Mouse (Mus musculus) heart, postnatal 0 days (tissue): ENCODE results near the gene Olfr211. TPM values are rescaled to one million over a fixed set of nuclear protein-coding genes. Genes with fewer than 3 reads are reported as not detected.
A peak's percentile ranks its signal among the peaks of the same experiment; 100 is the strongest.

ENCODE experiments used
- ATAC-seq: fragments of 200-750 bp; cut with Nextera tagmentation; 2 replicates; pipeline ENCODE4 v1.8.0; 2017; ENCODE audit warnings: low read depth, moderate number of reproducible peaks, moderate library complexity; ENCODE audit not compliant: insufficient read depth
- DNase-seq: peaks from one replicate; pipeline ENCODE4 v3.0.0-alpha.2; 2016; ENCODE audit warnings: low spot score
- H3K27ac ChIP-seq: fragments of 300-500 bp; sonication (generic); 2 replicates; pipeline ENCODE4 v1.5.1; 2014; ENCODE audit warnings: low read depth, mild to moderate bottlenecking
- H3K27me3 ChIP-seq: fragments of 300-500 bp; sonication (generic); 2 replicates; pipeline ENCODE4 v1.6.1; 2014; ENCODE audit warnings: low read length, mixed read lengths; ENCODE audit not compliant: control insufficient read depth, insufficient read depth
- H3K36me3 ChIP-seq: fragments of 300-500 bp; sonication (generic); replicated peaks from 2 replicates; pipeline ENCODE4 v1.6.1; 2014; ENCODE audit warnings: low read length, mixed read lengths; ENCODE audit not compliant: control insufficient read depth, insufficient read depth
- H3K4me1 ChIP-seq: fragments of 300-500 bp; sonication (generic); 2 replicates; pipeline ENCODE4 v1.6.1; 2014; ENCODE audit warnings: antibody characterized with exemption; ENCODE audit not compliant: control insufficient read depth, insufficient read depth
- H3K4me2 ChIP-seq: fragments of 300-500 bp; sonication (generic); 2 replicates; pipeline ENCODE4 v1.6.1; 2014; ENCODE audit warnings: low read depth, mild to moderate bottlenecking, low read length, moderate library complexity
- H3K4me3 ChIP-seq: fragments of 300-500 bp; sonication (generic); 2 replicates; pipeline ENCODE4 v1.5.1; 2014; ENCODE audit warnings: low read depth, low read length
- H3K9ac ChIP-seq: fragments of 300-500 bp; sonication (generic); replicated peaks from 2 replicates; pipeline ENCODE4 v1.6.1; 2014; ENCODE audit warnings: low read depth, low read length, mixed read lengths
- H3K9me3 ChIP-seq: fragments of 300-500 bp; sonication (generic); replicated peaks from 2 replicates; pipeline ENCODE4 v1.6.1; 2016; ENCODE audit warnings: low read length; ENCODE audit not compliant: control insufficient read depth
- CTCF ChIP-seq: IDR thresholded peaks from 2 replicates; pipeline ENCODE4 v1.5.1; 2016; ENCODE audit warnings: antibody characterized with exemption, control low read depth, low read depth
- EP300 ChIP-seq: IDR thresholded peaks from 2 replicates; pipeline ENCODE4 v1.6.1; 2016; ENCODE audit warnings: antibody characterized with exemption, low read depth
- WGBS: fragments of 180-500 bp; shearing (Covaris S2); extraction: QIAGEN DNeasy Blood & Tissue Kit; methylation state at CpG from one replicate; pipeline ENCODE4 v1.1.7; 2014; 5-methylcytosine and 5-hydroxymethylcytosine counted together
- polyA plus RNA-seq: library from polyadenylated mRNA; unstranded; fragments of >200 nt; fragmentation: Nextera tagmentation; extraction: Ambion mirVana; gene quantifications from 2 replicates; pipeline ENCODE4 v1.2.1, GENCODE M21; 2015
- total RNA-seq: library from RNA; depleted of rRNA; stranded (reverse); fragments of >200 nt; gene quantifications from 2 replicates; pipeline ENCODE4 v1.2.3, GENCODE M21; 2014; ENCODE audit warnings: low replicate concordance; rRNA removed

The Olfr211 gene
- total RNA-seq (not detected in 2 replicates), polyA plus RNA-seq (not detected in 2 replicates)

- H3K9me3 ChIP-seq: no peaks in the 10 kb centered on the region
- H3K36me3 ChIP-seq: no peaks in the 10 kb centered on the region
- TF ChIP-seq CTCF (no peak), EP300 (no peak)
- no peaks in the 10 kb centered on the region for H3K27me3 ChIP-seq
- no peak within 1 kb of the TSS for H3K4me3 ChIP-seq
- ATAC-seq: no peak
- 72% methylated on average over 4 of the region's 4 CpGs for WGBS
- DNase-seq: no peak
- no peak within 1 kb of the TSS for H3K9ac ChIP-seq
- no peak within 1 kb of the TSS for H3K27ac ChIP-seq
- H3K4me1 ChIP-seq: no peaks in the 10 kb centered on the region
- no peak within 1 kb of the TSS for H3K4me2 ChIP-seq
Measured at GRCm38 (mm10) chr6:116488791-116489190, at the start of gene Olfr211. TSS of gene Olfr211 (plus strand) at chr6:116489091.

- 0 out of 2 replicates have a peak overlapping the region, but pooled peaks have one; percentile 85 for H3K27ac ChIP-seq
- 84% methylated on average over 6 of the region's 6 CpGs for WGBS
Measured at GRCm38 (mm10) chr6:116439531-116439930, 49.4 kb upstream of the Olfr211 start.

DNA sequence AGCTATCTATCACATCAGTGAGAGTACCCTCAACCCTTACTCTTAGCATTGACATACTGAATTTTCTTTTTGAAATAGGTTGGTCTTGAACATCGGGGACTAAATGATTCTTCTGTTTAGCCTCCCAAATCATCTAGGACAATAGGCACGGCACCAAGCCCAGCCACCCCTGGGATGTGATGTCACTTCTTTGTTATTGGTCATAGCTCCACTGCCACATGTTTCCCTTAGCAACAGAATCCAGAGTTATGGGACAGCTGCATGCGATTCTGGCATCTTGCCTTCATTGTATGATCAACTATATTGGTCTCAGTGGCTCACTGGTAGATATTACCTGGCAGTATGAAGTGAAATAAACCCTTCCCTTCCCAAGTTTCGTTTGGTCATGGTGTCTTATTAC is 48.4 kb upstream of the Olfr211 start:
- ATAC-seq: peak; percentile 70
- 39% methylated on average over 4 of the region's 4 CpGs for WGBS
- Histone ChIP-seq H3K4me1 (peaks cover 10% of the 10 kb centered on the region), H3K9ac (no peak overlapping the region), H3K4me3 (no peak overlapping the region), H3K27me3 (no peaks in the 10 kb centered on the region), H3K9me3 (no peaks in the 10 kb centered on the region), H3K36me3 (no peaks in the 10 kb centered on the region), H3K4me2 (no peak overlapping the region), H3K27ac (peak overlapping the region; percentile 85)
- DNase-seq: no peak
- TF ChIP-seq CTCF: no peak

More at GRCm38 (mm10) chr6:116439531-116439930, 49.4 kb upstream of the Olfr211 start:
- ATAC-seq: no peak
- H3K9me3 ChIP-seq: no peaks in the 10 kb centered on the region
- TF ChIP-seq CTCF (no peak), EP300 (no peak)
- no peaks in the 10 kb centered on the region for H3K27me3 ChIP-seq
- no peaks in the 10 kb centered on the region for H3K36me3 ChIP-seq
- H3K4me1 ChIP-seq: peaks cover 10% of the 10 kb centered on the region
- no peak overlapping the region for H3K4me2 ChIP-seq
- H3K9ac ChIP-seq: no peak overlapping the region
- no peak for DNase-seq
- no peak overlapping the region for H3K4me3 ChIP-seq

GRCm38 (mm10) chr6:116440849-116441248 is 48.0 kb upstream of the Olfr211 start:
- WGBS: 26% methylated on average over 4 of the region's 4 CpGs
- DNase-seq: peak; percentile 69
- no peaks in the 10 kb centered on the region for H3K9me3 ChIP-seq
- H3K36me3 ChIP-seq: no peaks in the 10 kb centered on the region
- peak overlapping the region; percentile 85 for H3K27ac ChIP-seq
- H3K4me2 ChIP-seq: no peak overlapping the region
- peak; percentile 96 for ATAC-seq
- peaks cover 10% of the 10 kb centered on the region for H3K4me1 ChIP-seq
- no peak overlapping the region for H3K4me3 ChIP-seq
- no peaks in the 10 kb centered on the region for H3K27me3 ChIP-seq
- TF ChIP-seq CTCF: no peak
- peak; percentile 96 for TF ChIP-seq EP300
- no peak overlapping the region for H3K9ac ChIP-seq

DNA sequence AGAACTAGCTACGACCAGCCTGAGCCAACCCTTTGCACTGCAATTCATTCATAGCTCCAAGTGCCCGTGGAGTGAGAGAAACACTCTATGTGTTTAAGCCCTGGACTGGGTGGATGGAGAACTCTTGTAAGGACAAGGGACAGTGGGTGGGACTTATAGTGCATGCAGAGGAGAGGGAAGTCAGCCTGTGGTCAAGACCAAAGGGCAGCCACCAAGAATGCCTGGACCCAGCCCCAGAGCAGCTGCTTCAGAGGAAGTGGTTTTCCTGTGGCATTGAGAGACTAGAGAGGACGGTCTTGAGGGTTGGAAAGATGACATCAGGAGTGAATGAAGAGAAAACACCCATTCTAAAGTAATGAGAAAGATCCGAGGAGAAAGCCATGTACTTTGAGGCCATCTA is 33.1 kb upstream of the Olfr211 start:
- H3K36me3 ChIP-seq: no peaks in the 10 kb centered on the region
- H3K4me2 ChIP-seq: no peak overlapping the region
- no peak overlapping the region for H3K9ac ChIP-seq
- H3K4me1 ChIP-seq: peaks cover 3% of the 10 kb centered on the region; the same call in 1 of the 2 replicates
- peaks cover 11% of the 10 kb centered on the region for H3K27me3 ChIP-seq
- DNase-seq (no peak), ATAC-seq (no peak)
- H3K4me3 ChIP-seq: no peak overlapping the region
- no peaks in the 10 kb centered on the region for H3K9me3 ChIP-seq
- 67% methylated on average over 4 of the region's 4 CpGs for WGBS
- no peak for TF ChIP-seq EP300
- TF ChIP-seq CTCF: no peak
- no peak overlapping the region for H3K27ac ChIP-seq

GRCm38 (mm10) chr6:116456482-116456881 is 32.4 kb upstream of the Olfr211 start:
- H3K9ac ChIP-seq: no peak overlapping the region
- ATAC-seq (no peak), DNase-seq (no peak)
- WGBS: 27% methylated on average over 1 of the region's 1 CpGs
- H3K9me3 ChIP-seq: no peaks in the 10 kb centered on the region
- peaks cover 5% of the 10 kb centered on the region; the same call in 1 of the 2 replicates for H3K4me1 ChIP-seq
- no peak overlapping the region for H3K4me3 ChIP-seq
- H3K27me3 ChIP-seq: peaks cover 18% of the 10 kb centered on the region
- H3K27ac ChIP-seq: no peak overlapping the region
- no peaks in the 10 kb centered on the region for H3K36me3 ChIP-seq
- TF ChIP-seq EP300 (no peak), CTCF (no peak)
- H3K4me2 ChIP-seq: no peak overlapping the region
